Mouse (Mus musculus) T-helper 17 cell (primary cell): ENCODE results near the gene Mrpl34.
"Not testable (repeated sequence)": the region's sequence is repeated elsewhere in the genome, so short reads cannot be mapped to it uniquely, and the experiment has no call there.

Experiments
- in situ Hi-C, 2 experiments: fragments of 300-600 bp; cut with MboI, MseI; formaldehyde crosslinking; loops; 1 replicate in 1 of 2; 2 replicates in 1 of 2; pipeline ENCODE4 v1.15.1; 2025; ENCODE audit warnings: high pct_unique_total_duplicates in 2 of 2

Gene Mrpl34

GRCm38 (mm10) chr8:71464513-71465500 lies at the start of gene Mrpl34:
TSS of gene Mrpl34 (plus strand) at chr8:71464959.
- in situ Hi-C loops = loop anchor here (5.0 to 10.0 kb wide), 2 partner anchors 93 to 670 kb away; partner anchors contain the start of gene Ocel1 (in 1 of the 2)

- in situ Hi-C loops = no loop called here
These were observed 42.6 kb upstream of the Mrpl34 start for GRCm38 (mm10) chr8:71422121-71422520.

- in situ Hi-C loops = not testable (repeated sequence)
These were observed 31.8 kb upstream of the Mrpl34 start for GRCm38 (mm10) chr8:71432935-71433334.

- in situ Hi-C loops = no loop called here
These were observed 27.7 kb upstream of the Mrpl34 start for GRCm38 (mm10) chr8:71437041-71437440.

GRCm38 (mm10) chr8:71441404-71441803 lies 23.4 kb upstream of the Mrpl34 start:
- in situ Hi-C loops = loop anchor here (5.0 to 10.0 kb wide), 2 partner anchors 81 to 83 kb away; partner anchors contain the start of gene Ccdc194 (in 1 of the 2)

- in situ Hi-C loops = loop anchor here in 1 of 2 experiments (10.0 kb wide), 1 partner anchor 80 kb away; the partner anchor contains the start of gene Ccdc194
These were observed 19.7 kb upstream of the Mrpl34 start for GRCm38 (mm10) chr8:71445096-71445495.

- in situ Hi-C loops = no loop called here
These were observed 13.4 kb upstream of the Mrpl34 start for GRCm38 (mm10) chr8:71451337-71451736.

- in situ Hi-C loops = no loop called here
These were observed 13.0 kb upstream of the Mrpl34 start for GRCm38 (mm10) chr8:71451777-71452176.

GRCm38 (mm10) chr8:71452669-71453068 lies 12.1 kb upstream of the Mrpl34 start:
- in situ Hi-C loops = no loop called here

GRCm38 (mm10) chr8:71454668-71455067 lies 10.1 kb upstream of the Mrpl34 start:
- in situ Hi-C loops = no loop called here

- in situ Hi-C loops = no loop called here
These were observed 7.9 kb upstream of the Mrpl34 start for GRCm38 (mm10) chr8:71456906-71457305.

- in situ Hi-C loops = no loop called here
These were observed 7.0 kb upstream of the Mrpl34 start for GRCm38 (mm10) chr8:71457659-71458270.

- in situ Hi-C loops = loop anchor here in 1 of 2 experiments (10.0 kb wide), 1 partner anchor 666 kb away; no protein-coding TSS in a partner anchor
These were observed 4.0 kb upstream of the Mrpl34 start for GRCm38 (mm10) chr8:71460716-71461115.

GRCm38 (mm10) chr8:71461152-71461840 lies 3.5 kb upstream of the Mrpl34 start:
- in situ Hi-C loops = loop anchor here in 1 of 2 experiments (10.0 kb wide), 1 partner anchor 666 kb away; no protein-coding TSS in a partner anchor

- in situ Hi-C loops = loop anchor here in 1 of 2 experiments (10.0 kb wide), 1 partner anchor 667 kb away; no protein-coding TSS in a partner anchor
These were observed 2.6 kb upstream of the Mrpl34 start for GRCm38 (mm10) chr8:71462191-71462590.

GRCm38 (mm10) chr8:71462786-71463185 lies 2.0 kb upstream of the Mrpl34 start:
- in situ Hi-C loops = loop anchor here in 1 of 2 experiments (10.0 kb wide), 1 partner anchor 668 kb away; no protein-coding TSS in a partner anchor

GRCm38 (mm10) chr8:71463188-71464033 lies 1.3 kb upstream of the Mrpl34 start, which contains the start of gene Abhd8:
TSS of gene Abhd8 (minus strand) at chr8:71463655.
- in situ Hi-C loops = loop anchor here in 1 of 2 experiments (10.0 kb wide), 1 partner anchor 669 kb away; no protein-coding TSS in a partner anchor

GRCm38 (mm10) chr8:71465733-71466132 lies 974 bp downstream of the Mrpl34 start:
- in situ Hi-C loops = loop anchor here (5.0 to 10.0 kb wide), 2 partner anchors 93 to 671 kb away; partner anchors contain the start of gene Ocel1 (in 1 of the 2)

GRCm38 (mm10) chr8:71466198-71466597 lies 1.4 kb downstream of the Mrpl34 start:
- in situ Hi-C loops = loop anchor here (5.0 to 10.0 kb wide), 2 partner anchors 94 to 671 kb away; partner anchors contain the start of gene Ocel1 (in 1 of the 2)

- in situ Hi-C loops = loop anchor here (5.0 to 10.0 kb wide), 2 partner anchors 95 to 672 kb away; partner anchors contain the start of gene Ocel1 (in 1 of the 2)
These were observed 2.4 kb downstream of the Mrpl34 start for GRCm38 (mm10) chr8:71467201-71467600.
